Mouse (Mus musculus) frontal cortex, postnatal 10 days (tissue): ENCODE data around the gene Fancc.

Experiments
- DNase-seq, 2 experiments: peaks; one replicate each; pipeline ENCODE4 v3.0.0; 2022; ENCODE audit warnings: low spot score in 2 of 2, mixed read lengths in 1 of 2

Gene Fancc

DNA sequence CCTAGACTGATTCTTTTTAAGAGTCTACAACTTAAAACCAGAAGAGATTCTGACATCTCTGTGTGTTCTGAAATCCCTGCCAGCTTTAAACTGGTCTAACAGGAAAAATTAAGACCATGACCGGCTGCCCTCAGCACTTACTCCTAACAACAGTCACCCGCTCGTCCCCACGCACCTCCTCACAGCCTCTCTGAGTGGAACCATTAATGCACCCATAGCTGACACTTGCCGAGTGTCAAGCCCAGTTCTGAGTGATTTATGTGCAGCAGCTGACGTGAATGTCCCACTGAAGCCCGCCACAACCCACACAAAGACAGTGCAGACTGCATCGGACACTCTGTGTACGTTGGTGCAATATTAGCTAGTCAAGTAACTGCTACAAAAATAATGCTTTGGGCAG lies 251.9 kb downstream of the Fancc start:
- no peak for DNase-seq

DNA sequence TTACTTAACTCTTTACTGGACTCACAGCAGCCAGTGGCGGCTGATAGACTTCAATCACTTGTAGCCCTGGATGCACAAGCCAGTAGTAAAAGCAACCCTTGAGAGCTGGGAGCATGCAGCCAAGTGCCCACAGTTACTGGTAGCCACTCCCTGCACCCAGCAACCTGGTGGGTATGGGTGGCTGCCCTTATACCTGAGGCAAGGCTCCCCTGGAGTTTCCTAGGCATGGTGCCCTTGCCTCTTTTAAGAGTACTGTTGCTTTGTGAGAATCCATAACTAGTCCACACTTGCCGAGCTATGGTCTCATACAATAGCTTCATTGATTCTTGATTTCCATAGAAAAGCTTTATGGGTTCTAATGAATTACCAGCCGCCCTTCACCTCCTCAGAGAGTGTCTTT lies 252.7 kb downstream of the Fancc start:
- DNase-seq, result no peak

DNA sequence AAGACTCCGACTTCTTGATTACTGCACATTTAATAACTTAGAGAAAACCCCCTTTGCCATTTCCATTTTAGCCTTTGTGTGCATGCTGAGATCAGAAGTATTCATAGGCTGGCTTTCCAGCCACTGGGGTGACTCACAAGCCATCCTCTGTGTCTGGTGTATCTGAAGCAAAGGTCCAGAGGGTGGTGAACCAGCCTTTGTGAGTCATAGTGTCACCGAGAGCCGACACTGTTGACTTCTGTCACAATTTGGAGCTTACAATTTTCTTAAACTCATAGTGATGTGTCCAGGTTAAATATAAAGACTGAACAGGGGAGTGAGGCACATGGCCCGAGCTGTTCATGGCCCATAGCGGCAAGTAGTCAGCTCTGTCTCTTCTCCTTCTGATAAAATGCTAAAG lies 253.5 kb downstream of the Fancc start:
- no peak for DNase-seq

DNA sequence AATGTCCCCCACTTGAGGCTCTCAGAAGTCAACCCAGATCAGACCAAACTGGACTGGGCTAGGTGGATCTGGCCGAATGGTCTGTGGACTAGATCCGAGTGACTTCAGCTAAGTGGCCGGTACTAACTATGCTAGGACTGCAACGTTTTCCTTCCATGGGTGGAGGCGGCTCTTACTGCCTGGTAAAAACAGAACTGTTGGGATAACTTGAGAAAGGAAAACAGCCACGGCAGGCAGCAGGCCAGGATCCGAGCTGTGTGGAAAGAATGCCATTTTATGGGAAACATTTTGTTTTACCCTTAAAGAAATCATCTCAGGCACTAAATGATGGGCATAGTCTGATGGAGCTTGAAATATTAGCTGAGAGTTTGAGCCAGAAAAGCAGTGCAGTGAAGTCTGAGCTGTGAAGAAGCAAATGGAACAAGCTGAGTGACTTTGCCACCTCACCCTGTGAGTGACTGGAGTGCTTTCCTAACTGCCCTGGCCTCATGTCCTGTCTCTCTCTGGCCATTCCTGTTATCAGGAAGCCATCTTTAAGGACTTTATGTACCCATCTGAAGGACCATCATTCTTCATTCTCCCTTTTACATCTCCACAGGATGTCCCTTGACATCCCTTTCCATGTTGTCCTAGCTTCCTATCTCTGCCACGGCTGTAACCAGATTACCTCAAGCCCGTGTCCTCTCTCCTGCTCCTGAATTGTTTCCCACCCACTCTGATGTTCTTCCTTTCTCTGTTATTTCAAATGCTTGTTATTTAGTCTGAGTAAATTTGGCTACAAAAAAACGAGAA lies 254.5 kb downstream of the Fancc start:
- no peak for DNase-seq

GRCm38 (mm10) chr13:63241665-63242064 lies 255.4 kb downstream of the Fancc start:
- no peak for DNase-seq

DNA sequence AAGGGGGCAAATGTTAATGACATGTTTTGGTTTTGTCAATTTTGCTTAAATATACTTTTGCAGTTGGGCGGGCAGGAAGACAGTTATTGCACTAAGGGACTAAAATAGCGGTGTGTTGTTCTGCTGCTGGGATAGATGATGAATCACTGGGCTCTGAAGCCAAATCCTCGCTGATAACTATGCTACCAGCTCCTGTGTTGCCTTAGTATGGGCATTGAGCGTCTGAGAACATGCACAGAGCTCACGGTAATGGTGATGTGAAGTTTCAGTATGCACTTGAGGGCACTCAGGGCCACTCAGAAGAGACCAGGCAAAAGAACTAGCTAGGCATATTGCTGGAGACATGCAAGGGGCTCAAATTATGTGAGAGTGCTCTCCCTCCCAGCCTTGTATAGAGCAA lies 256.2 kb downstream of the Fancc start:
- DNase-seq, result no peak

- peak in 1 of 2 experiments; percentile 62 for DNase-seq
Observed at GRCm38 (mm10) chr13:63239877-63240671, 257.0 kb downstream of the Fancc start.

DNA sequence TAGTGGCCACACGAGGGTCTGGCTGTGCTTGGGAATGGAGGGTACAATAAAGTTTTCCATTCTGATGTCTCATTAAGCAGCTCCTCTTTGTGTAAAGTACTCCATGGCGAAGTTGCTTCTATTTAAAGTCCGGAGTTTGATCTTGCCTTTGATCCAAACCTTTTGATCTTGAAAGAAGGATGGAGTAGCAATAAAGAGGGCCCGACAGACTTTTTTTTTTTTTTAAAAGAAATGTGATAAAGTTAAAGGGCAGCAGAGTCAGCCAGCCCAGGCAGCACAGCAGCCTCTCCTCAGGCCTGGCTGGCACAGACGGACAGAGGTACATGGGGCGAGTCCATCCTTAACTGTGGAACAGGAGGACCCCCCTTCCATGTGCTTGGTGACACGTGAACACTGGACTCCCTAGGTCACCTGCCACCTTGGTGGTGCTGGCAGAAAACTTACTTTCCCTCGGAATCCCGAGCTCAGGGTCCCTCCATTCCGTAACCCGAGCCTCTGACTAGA lies 257.7 kb downstream of the Fancc start:
- no peak for DNase-seq

DNA sequence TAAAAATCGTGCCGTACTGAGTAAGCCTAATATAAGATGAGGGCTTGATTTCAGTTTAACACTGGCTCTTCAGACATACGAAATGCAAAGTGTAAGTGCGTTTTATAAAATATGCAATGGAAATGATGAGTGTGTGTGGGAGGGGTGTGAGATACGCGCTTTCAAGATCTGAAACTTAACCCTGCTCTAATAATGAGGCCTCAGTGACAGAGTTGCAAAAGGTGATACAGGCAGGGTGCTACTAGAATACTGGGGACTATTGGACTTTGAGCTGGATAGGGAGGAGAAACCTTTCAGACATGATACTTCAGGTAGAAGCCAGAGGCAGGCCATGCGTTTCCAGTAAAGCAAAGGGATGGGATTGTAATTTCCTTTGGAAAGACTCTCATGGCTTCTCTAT lies 259.0 kb downstream of the Fancc start:
- DNase-seq, result no peak

GRCm38 (mm10) chr13:63236159-63236893 lies 260.8 kb downstream of the Fancc start:
- DNase-seq, result no peak

DNA sequence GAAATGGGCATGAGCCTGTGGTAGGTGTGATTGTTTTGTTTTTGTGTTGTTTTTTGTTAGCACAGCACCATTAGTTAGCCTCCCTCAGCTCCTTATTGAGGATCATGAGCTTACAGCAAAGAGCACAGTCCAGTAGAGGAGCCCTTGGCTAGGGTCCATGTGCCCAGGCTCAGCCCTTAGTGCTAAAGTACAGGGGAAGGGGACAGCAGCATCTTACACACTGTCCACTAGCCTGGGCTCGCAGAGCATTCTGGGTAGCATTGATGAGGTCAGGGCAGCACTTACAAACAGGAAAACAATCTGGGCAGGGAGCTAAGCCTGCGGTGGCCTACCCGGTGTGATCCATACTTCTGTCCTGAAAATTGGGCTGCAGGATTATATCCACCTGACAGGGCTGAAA lies 261.5 kb downstream of the Fancc start:
- DNase-seq, result no peak
